Mouse (Mus musculus) hindbrain, embryonic 13.5 days (tissue): Measurements from ENCODE around the gene Fntb. TPM values are rescaled to one million over a fixed set of nuclear protein-coding genes. Genes with fewer than 3 reads are reported as not detected.
"Not testable (repeated sequence)": the region's sequence is repeated elsewhere in the genome, so short reads cannot be mapped to it uniquely, and the experiment has no call there.

Source experiments
- ATAC-seq: fragments of 200-750 bp; cut with Nextera tagmentation; 2 replicates; pipeline ENCODE4 v1.8.0; 2017; ENCODE audit warnings: moderate TSS enrichment; ENCODE audit not compliant: low FRiP score
- H3K27ac ChIP-seq: fragments of 300-500 bp; sonication (generic); 2 replicates; pipeline ENCODE4 v1.5.1; 2015; ENCODE audit warnings: inconsistent platforms, mild to moderate bottlenecking, moderate library complexity
- H3K27me3 ChIP-seq: fragments of 300-500 bp; sonication (generic); 2 replicates; pipeline ENCODE4 v1.6.1; 2015; ENCODE audit warnings: mild to moderate bottlenecking, inconsistent platforms
- H3K36me3 ChIP-seq: fragments of 300-500 bp; sonication (generic); 2 replicates; pipeline ENCODE4 v1.6.1; 2015; ENCODE audit warnings: mild to moderate bottlenecking, inconsistent platforms
- H3K4me1 ChIP-seq: fragments of 300-500 bp; sonication (generic); replicated peaks from 2 replicates; pipeline ENCODE4 v1.6.1; 2015; ENCODE audit warnings: inconsistent platforms
- H3K4me2 ChIP-seq: fragments of 300-500 bp; sonication (generic); 2 replicates; pipeline ENCODE4 v1.6.1; 2015; ENCODE audit warnings: inconsistent platforms, mild to moderate bottlenecking, moderate library complexity
- H3K4me3 ChIP-seq: fragments of 300-500 bp; sonication (generic); 2 replicates; pipeline ENCODE4 v1.5.1; 2015; ENCODE audit warnings: mild to moderate bottlenecking, inconsistent platforms
- H3K9ac ChIP-seq: fragments of 300-500 bp; sonication (generic); 2 replicates; pipeline ENCODE4 v1.6.1; 2015; ENCODE audit warnings: mild to moderate bottlenecking, inconsistent platforms
- H3K9me3 ChIP-seq: fragments of 300-500 bp; sonication (generic); 2 replicates; pipeline ENCODE4 v1.6.1; 2016; ENCODE audit warnings: inconsistent platforms
- WGBS: fragments of 180-500 bp; shearing (Covaris S2); methylation state at CpG from one replicate; pipeline ENCODE4 v1.1.7; 2015; 5-methylcytosine and 5-hydroxymethylcytosine counted together
- polyA plus RNA-seq: library from polyadenylated mRNA; unstranded; fragments of >200 nt; fragmentation: Nextera tagmentation; extraction: Ambion mirVana; gene quantifications from 2 replicates; pipeline ENCODE4 v1.2.1, GENCODE M21; 2015

Gene Fntb
- polyA plus RNA-seq, 1 experiment from 2014 or later: 33.3 TPM

DNA sequence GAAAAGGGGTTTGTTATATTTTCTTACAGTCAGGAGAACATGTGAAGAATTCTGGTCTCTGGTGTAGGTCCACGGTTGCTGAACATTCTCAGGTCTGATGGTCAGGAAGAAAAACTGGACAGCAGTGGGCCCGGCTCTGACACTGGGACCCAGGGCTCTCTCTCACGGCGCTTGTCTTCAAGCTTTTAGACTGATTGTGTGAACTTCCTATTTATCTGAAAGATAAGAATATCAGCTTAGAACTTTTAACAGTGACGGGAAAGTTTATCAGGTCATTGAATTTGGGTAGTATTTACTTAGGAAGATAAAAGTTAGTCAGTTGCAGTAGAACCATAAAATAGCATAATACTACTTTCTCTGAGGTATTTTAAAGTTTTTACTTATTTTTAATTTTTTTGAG lies 11.5 kb downstream of the Fntb start:
- Histone ChIP-seq H3K4me2 (no peak overlapping the region), H3K27me3 (no peaks in the 10 kb centered on the region), H3K4me3 (no peak overlapping the region), H3K9ac (no peak overlapping the region), H3K27ac (no peak overlapping the region), H3K4me1 (0 out of 2 replicates have a peak, but pooled peaks cover 5% of the 10 kb centered on the region), H3K9me3 (no peaks in the 10 kb centered on the region), H3K36me3 (peaks cover 10% of the 10 kb centered on the region)
- no peak for ATAC-seq
- WGBS: 93% methylated on average over 5 of the region's 5 CpGs

- no peak overlapping the region for H3K4me2 ChIP-seq
- ATAC-seq: no peak
- H3K9me3 ChIP-seq: no peaks in the 10 kb centered on the region
- no peaks in the 10 kb centered on the region for H3K27me3 ChIP-seq
- H3K36me3 ChIP-seq: peaks cover 10% of the 10 kb centered on the region
- H3K4me1 ChIP-seq: 0 out of 2 replicates have a peak, but pooled peaks cover 9% of the 10 kb centered on the region
- no peak overlapping the region for H3K27ac ChIP-seq
- H3K4me3 ChIP-seq: no peak overlapping the region
- no peak overlapping the region for H3K9ac ChIP-seq
Observed at GRCm38 (mm10) chr12:76777845-76778244, 12.5 kb downstream of the Fntb start.

- ATAC-seq: no peak
- Histone ChIP-seq H3K27ac (no peak overlapping the region), H3K27me3 (no peaks in the 10 kb centered on the region), H3K9ac (no peak overlapping the region), H3K36me3 (peaks cover 10% of the 10 kb centered on the region), H3K4me1 (0 out of 2 replicates have a peak, but pooled peaks cover 9% of the 10 kb centered on the region), H3K4me2 (no peak overlapping the region), H3K9me3 (no peaks in the 10 kb centered on the region), H3K4me3 (no peak overlapping the region)
- 87% methylated on average over 10 of the region's 10 CpGs for WGBS
Observed at GRCm38 (mm10) chr12:76778305-76779083, 13.1 kb downstream of the Fntb start.

DNA sequence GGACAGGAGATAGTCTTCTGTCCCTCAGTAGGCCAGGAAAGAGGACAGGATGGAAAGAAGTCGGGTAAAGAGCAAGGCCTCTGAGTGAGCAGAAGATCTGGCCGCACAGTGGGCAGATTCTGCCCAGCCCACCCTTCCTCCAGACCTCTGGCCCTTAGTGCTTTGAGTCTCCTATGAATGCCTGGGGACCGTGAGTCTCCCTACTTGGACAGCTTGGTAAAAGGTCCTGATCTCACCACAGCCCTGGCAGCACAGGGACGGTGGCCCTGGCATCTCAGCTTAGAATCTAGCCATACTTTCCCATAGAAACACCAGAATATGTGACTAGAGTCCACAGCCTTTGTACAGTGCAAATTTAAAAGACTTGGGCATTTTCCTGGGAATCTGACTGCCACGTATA lies 14.6 kb downstream of the Fntb start:
- Histone ChIP-seq H3K4me2 (no peak overlapping the region), H3K9me3 (no peaks in the 10 kb centered on the region), H3K36me3 (peaks cover 10% of the 10 kb centered on the region), H3K27ac (no peak overlapping the region), H3K4me3 (no peak overlapping the region), H3K27me3 (no peaks in the 10 kb centered on the region), H3K4me1 (0 out of 2 replicates have a peak, but pooled peaks cover 9% of the 10 kb centered on the region), H3K9ac (no peak overlapping the region)
- WGBS: 77% methylated on average over 5 of the region's 5 CpGs
- no peak for ATAC-seq

DNA sequence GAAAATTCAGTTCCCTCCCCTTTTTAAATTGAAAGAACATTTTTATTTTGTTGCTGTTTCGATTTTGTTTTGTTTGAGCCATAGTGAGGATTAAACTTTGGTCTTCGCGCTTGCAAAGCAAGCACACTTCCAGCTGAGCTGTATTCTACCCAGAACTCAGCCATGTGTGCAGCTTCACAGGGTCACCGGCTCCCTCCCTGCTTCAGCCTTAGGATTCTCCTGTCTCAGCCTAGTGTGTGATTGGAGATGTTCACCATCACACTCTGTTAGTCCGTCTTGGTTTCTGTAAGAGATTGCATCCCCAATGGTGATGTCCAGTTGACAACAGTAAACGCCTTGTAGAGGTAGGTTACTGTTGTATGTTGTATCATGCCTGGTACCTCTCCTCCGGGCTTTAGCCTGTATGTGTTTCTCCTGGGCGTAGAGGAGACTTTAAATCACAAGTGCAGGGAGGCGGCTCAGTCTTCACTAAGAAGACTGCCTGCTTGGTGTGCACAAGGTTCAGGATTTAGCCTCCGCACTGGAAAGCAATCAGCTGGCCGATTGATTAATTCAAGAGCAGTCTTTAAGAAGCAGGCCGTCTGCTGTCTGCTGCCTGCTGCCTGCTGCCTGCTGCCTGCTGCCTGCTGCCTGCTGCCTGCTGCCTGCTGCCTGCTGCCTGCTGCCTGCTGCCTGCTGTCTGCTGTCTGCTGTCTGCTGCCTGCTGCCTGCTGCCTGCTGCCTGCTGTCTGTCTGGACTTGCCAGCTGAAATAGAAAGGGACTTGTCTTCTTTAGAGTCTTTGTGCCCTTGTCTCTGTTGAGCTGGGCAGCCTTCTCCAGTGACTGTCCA lies 15.5 kb downstream of the Fntb start:
- Histone ChIP-seq H3K9ac (no peak overlapping the region), H3K4me3 (no peak overlapping the region), H3K27ac (0 out of 2 replicates have a peak overlapping the region, but pooled peaks have one; percentile 14), H3K36me3 (peaks cover 10% of the 10 kb centered on the region), H3K4me1 (0 out of 2 replicates have a peak, but pooled peaks cover 9% of the 10 kb centered on the region), H3K4me2 (no peak overlapping the region), H3K27me3 (no peaks in the 10 kb centered on the region), H3K9me3 (no peaks in the 10 kb centered on the region)
- WGBS: 65% methylated on average over 12 of the region's 12 CpGs
- no peak for ATAC-seq

GRCm38 (mm10) chr12:76784056-76784619 lies 18.7 kb downstream of the Fntb start:
- WGBS: 70% methylated on average over 10 of the region's 10 CpGs
- no peak overlapping the region for H3K4me2 ChIP-seq
- ATAC-seq: no peak

DNA sequence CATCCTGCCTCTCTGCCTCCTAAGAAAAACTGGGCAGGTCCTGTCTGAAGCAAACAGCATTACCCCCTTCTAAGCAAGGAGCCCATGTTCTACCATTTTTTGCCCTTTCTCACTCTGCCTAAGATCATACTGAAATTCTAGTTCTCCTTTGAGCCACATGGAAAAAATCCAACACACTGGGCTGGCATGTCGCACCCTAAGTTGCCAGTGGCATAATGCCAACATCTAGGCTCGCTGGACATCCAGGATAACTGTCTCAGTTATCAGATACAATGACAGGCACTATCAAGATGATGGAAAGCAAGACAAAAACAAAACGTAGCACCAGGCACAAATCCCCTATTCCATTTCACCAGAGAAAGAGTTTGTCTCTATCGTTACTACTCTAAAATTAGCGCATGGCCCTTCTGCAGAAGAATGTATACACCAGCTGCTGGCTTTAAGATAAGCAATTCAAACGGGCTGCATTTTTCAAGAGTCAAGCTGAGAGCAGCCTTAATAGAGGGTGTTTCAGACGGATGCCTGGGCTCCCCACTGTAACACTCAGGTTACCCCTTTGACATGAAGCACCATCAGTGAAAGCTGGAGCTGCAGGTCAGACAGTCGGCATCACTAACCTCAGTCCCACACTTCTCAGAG lies 25.2 kb downstream of the Fntb start:
- 62% methylated on average over 8 of the region's 8 CpGs for WGBS
- Histone ChIP-seq H3K4me1 (no peaks in the 10 kb centered on the region), H3K4me2 (no peak overlapping the region), H3K9ac (no peak overlapping the region), H3K27ac (no peak overlapping the region), H3K36me3 (no peaks in the 10 kb centered on the region), H3K4me3 (no peak overlapping the region), H3K9me3 (no peaks in the 10 kb centered on the region), H3K27me3 (no peaks in the 10 kb centered on the region)
- no peak for ATAC-seq

More at GRCm38 (mm10) chr12:76784056-76784619, 18.7 kb downstream of the Fntb start:
- H3K36me3 ChIP-seq: peaks cover 2% of the 10 kb centered on the region; the same call in 1 of the 2 replicates
- no peak overlapping the region for H3K4me3 ChIP-seq
- H3K9me3 ChIP-seq: no peaks in the 10 kb centered on the region
- H3K4me1 ChIP-seq: 0 out of 2 replicates have a peak, but pooled peaks cover 9% of the 10 kb centered on the region
- no peaks in the 10 kb centered on the region for H3K27me3 ChIP-seq
- no peak overlapping the region for H3K27ac ChIP-seq
- H3K9ac ChIP-seq: no peak overlapping the region

DNA sequence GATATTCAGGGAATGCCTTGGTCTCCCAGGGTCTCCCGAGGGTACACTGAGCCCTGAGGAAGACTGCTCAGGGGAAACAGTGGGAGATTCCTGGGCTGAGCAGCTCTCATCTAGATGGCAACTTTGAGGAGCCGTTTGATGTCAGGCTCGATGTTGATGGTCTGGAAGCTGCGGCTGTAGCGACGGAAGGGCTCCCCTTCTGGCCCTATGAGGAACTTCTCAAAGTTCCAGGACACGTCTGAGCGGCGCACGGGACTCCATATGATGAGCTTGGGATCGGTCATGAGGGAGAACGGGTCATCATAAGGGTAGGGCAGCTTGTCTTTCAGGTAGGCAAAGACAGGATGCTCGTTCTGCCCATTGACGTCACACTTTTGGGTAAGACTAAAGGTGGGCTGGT lies 27.2 kb downstream of the Fntb start:
- H3K27me3 ChIP-seq, ATAC-seq, H3K9me3 ChIP-seq, H3K9ac ChIP-seq, H3K4me1 ChIP-seq, H3K4me2 ChIP-seq, H3K4me3 ChIP-seq, H3K27ac ChIP-seq, H3K36me3 ChIP-seq: not testable (repeated sequence)
- 57% methylated on average over 14 of the region's 14 CpGs for WGBS

- Histone ChIP-seq H3K27me3 (no peaks in the 10 kb centered on the region), H3K36me3 (peaks cover 10% of the 10 kb centered on the region; the same call in 1 of the 2 replicates), H3K27ac (no peak within 1 kb of the TSS), H3K4me3 (no peak within 1 kb of the TSS), H3K4me1 (no peaks in the 10 kb centered on the region), H3K4me2 (no peak within 1 kb of the TSS), H3K9me3 (no peaks in the 10 kb centered on the region), H3K9ac (no peak within 1 kb of the TSS)
- 75% methylated on average over 5 of the region's 5 CpGs for WGBS
- no peak for ATAC-seq
Observed at GRCm38 (mm10) chr12:76795350-76795749, 30.0 kb downstream of the Fntb start, which contains the start of gene Gpx2. Gene Gpx2, minus strand, starts transcription at chr12:76795554.

DNA sequence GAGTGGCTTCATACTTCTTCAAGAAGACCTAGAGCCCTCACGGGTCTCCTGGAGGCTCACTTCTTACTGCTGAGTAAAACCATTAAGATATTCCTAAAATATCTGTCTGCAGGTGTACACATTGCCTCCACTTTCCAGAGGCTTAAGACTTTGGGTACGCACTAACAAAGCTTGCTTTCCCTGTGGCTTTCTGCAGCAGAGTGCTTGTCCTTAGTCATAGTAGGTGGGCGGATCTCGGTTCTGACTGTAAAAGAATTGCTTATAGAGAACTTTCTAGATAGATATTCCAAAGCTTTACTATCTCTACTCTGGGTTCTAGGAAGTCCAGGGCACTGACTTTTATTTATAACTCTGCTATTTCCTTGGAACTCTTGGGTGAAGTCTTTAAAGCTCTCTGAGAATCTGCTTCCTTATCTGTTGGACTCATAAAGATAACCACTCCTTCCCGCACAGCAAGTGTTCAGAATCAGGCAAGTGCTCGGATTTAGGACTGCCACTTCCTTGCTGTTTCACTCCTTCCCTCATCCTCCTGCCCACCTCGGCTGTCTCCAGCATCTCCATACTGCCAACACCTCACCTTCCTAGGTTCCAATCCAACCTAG lies 31.6 kb downstream of the Fntb start:
- Histone ChIP-seq H3K27ac (no peak overlapping the region), H3K27me3 (no peaks in the 10 kb centered on the region), H3K4me3 (no peak overlapping the region), H3K4me2 (no peak overlapping the region), H3K4me1 (no peaks in the 10 kb centered on the region), H3K36me3 (peaks cover 11% of the 10 kb centered on the region; the same call in 1 of the 2 replicates), H3K9me3 (no peaks in the 10 kb centered on the region), H3K9ac (no peak overlapping the region)
- 93% methylated on average over 7 of the region's 7 CpGs for WGBS
- ATAC-seq: no peak

- no peaks in the 10 kb centered on the region for H3K9me3 ChIP-seq
- no peaks in the 10 kb centered on the region for H3K27me3 ChIP-seq
- no peaks in the 10 kb centered on the region for H3K4me1 ChIP-seq
- H3K36me3 ChIP-seq: peaks cover 18% of the 10 kb centered on the region
- H3K27ac ChIP-seq: no peak overlapping the region
- 64% methylated on average over 5 of the region's 5 CpGs for WGBS
- no peak overlapping the region for H3K4me2 ChIP-seq
- H3K9ac ChIP-seq: no peak overlapping the region
- no peak overlapping the region for H3K4me3 ChIP-seq
- ATAC-seq: no peak
Observed at GRCm38 (mm10) chr12:76798008-76798720, 32.8 kb downstream of the Fntb start.
